In genomic region chr10:111977584-111977983, GRCm38 (mm10) we compare ENCODE assay signal across 8 mouse cellular contexts. TPM values are rescaled to one million over a fixed set of nuclear protein-coding genes. Genes with fewer than 3 reads are reported as not detected.
DNase-seq lines count a peak whose midpoint lies in the region; TF ChIP-seq lines count a peak whose summit lies in the region.
"Had no signal": no experiment of that assay in that cellular context is flagged by ENCODE, and none has a peak within 500 bp of the region (broad histone marks: within the 10 kb centered on the region; RNA-seq: fewer than 3 reads in every experiment).

No protein-coding gene starts in this region.

- H3K27ac ChIP-seq in CH12.LX (ENCODE audit: insufficient read depth, low read depth): no peak overlapping the region
- H3K27ac ChIP-seq: limb, embryonic 12.5 days had no signal

- peak; percentile 92 for TF ChIP-seq RAD21 in CH12.LX (IDR thresholded peaks at IDR 0.05; ENCODE audit: low read depth, low read length)

- DNase-seq in CH12.LX (ENCODE audit: extremely low read depth): peak; percentile 84
- DNase-seq in c-Kit-positive CD71-positive TER-119-negative erythroid progenitor cells, embryonic 14.5 days (ENCODE audit: low read depth): peak; percentile 66
- peak; percentile 15 to 63 for DNase-seq in frontal cortex, postnatal 14 days (ENCODE audit: low spot score in 2 of 2)
- peak; percentile 23 for DNase-seq in layer of hippocampus, adult 9-11 months
- DNase-seq in lung, postnatal 36 days: peak; percentile 75
- DNase-seq in skeletal muscle tissue, adult 2 months (ENCODE audit: low read depth, low spot score): peak; percentile 18

- peaks cover 73% of the 10 kb centered on the region for H3K79me3 ChIP-seq in C2C12 (ENCODE audit: low read depth)

- H3K36me3 ChIP-seq in C2C12 (ENCODE audit: control insufficient read depth, insufficient read depth) (peaks cover 71% of the 10 kb centered on the region), CH12.LX (replicated peaks in 1 of 2; ENCODE audit: control insufficient read depth in 1 of 2, insufficient read depth in 1 of 2, low read length in 1 of 2) (peaks cover 54 to 72% of the 10 kb centered on the region in 2 experiments)

- no peak overlapping the region for H3K4me2 ChIP-seq in CH12.LX (ENCODE audit: insufficient read depth, low read depth, poor library complexity, severe bottlenecking)
- H3K4me2 ChIP-seq: limb, embryonic 12.5 days had no signal

- peak; percentile 71 for TF ChIP-seq CTCF in C2C12 (IDR thresholded peaks at IDR 0.05; ENCODE audit: control insufficient read depth, insufficient read depth, insufficient read length)
- peak; percentile 90 to 98 for TF ChIP-seq CTCF in CH12.LX (conservative IDR thresholded peaks at IDR 0.05 in 1 of 2, IDR thresholded peaks at IDR 0.05 in 1 of 2; ENCODE audit: low read depth in 2 of 2, low read length in 2 of 2)

- in situ Hi-C loops in CH12.LX (cut with MboI; ENCODE audit: low pct_ligation_motif_present, low pct_unique_long_range_greater_than_20kb, low sequenced_read_pairs): loop anchor here (10.0 kb wide), 1 partner anchor 127 kb away; no protein-coding TSS in a partner anchor

- H3K4me1 ChIP-seq in CH12.LX (ENCODE audit: control insufficient read depth in 1 of 2, insufficient read depth in 2 of 2): peaks cover 0 to 34% of the 10 kb centered on the region in 2 experiments; a peak in 2 of 4 replicates

- no peak for TF ChIP-seq POLR2A in CH12.LX (IDR thresholded peaks at IDR 0.05; ENCODE audit: low read depth, low read length)

- H3K27me3 ChIP-seq in C2C12 (ENCODE audit: control insufficient read depth, insufficient read depth, insufficient read length): no peaks in the 10 kb centered on the region
- H3K27me3 ChIP-seq in CH12.LX (replicated peaks): no peaks in the 10 kb centered on the region
- H3K27me3 ChIP-seq: limb, embryonic 12.5 days had no signal

- no peaks in the 10 kb centered on the region for H3K9me3 ChIP-seq in CH12.LX (replicated peaks; ENCODE audit: low read length)
- H3K9me3 ChIP-seq: limb, embryonic 12.5 days had no signal

- dilution Hi-C loops in CH12.LX (cut with MboI; ENCODE audit: extremely low pct_ligation_motif_present, extremely low pct_unique_long_range_greater_than_20kb, low sequenced_read_pairs): no loop called here

- no peak overlapping the region for H3K9ac ChIP-seq in CH12.LX (ENCODE audit: insufficient read depth, low read depth)
- H3K9ac ChIP-seq: limb, embryonic 12.5 days had no signal

- TF ChIP-seq EP300 in CH12.LX (IDR thresholded peaks at IDR 0.05; ENCODE audit: low read length): no peak

- peaks cover 90% of the 10 kb centered on the region for H3K79me2 ChIP-seq in C2C12 (ENCODE audit: control insufficient read depth, insufficient read depth)
- H3K79me2 ChIP-seq in CH12.LX (replicated peaks; ENCODE audit: control insufficient read depth, extremely low read depth, insufficient read depth, poor library complexity, severe bottlenecking): peaks cover 55% of the 10 kb centered on the region

- H3K4me3 ChIP-seq in C2C12 (ENCODE audit: insufficient read depth, poor library complexity, severe bottlenecking) (no peak overlapping the region), CH12.LX (replicated peaks in 1 of 3; ENCODE audit: low read depth in 2 of 3, low read length in 2 of 3, poor library complexity in 1 of 3) (no peak overlapping the region)
- H3K4me3 ChIP-seq: limb, embryonic 12.5 days had no signal

- no peak overlapping the region for H3ac ChIP-seq in C2C12 (ENCODE audit: control insufficient read depth, insufficient read length, low read depth)

TF ChIP-seq in C2C12, 6 proteins besides CTCF, POLR2A, EP300 and RAD21:
- TF ChIP-seq CEBPB (IDR thresholded peaks at IDR 0.05; ENCODE audit: low read depth) (no peak), MYOD1 (IDR thresholded peaks at IDR 0.05; ENCODE audit: control insufficient read depth, insufficient read length, low read depth) (no peak), MYOG (IDR thresholded peaks at IDR 0.05; ENCODE audit: control insufficient read depth, extremely low read depth, insufficient read length) (no peak), USF1 (IDR thresholded peaks at IDR 0.05; ENCODE audit: low read depth) (no peak), MAX (IDR thresholded peaks at IDR 0.05) (no peak), FOSL1 (IDR thresholded peaks at IDR 0.05; ENCODE audit: insufficient read depth, low read length, poor library complexity, severe bottlenecking) (no peak)

TF ChIP-seq in CH12.LX, 34 proteins besides CTCF, POLR2A, EP300 and RAD21:
- TF ChIP-seq SMC3 (IDR thresholded peaks at IDR 0.05; ENCODE audit: low read depth, low read length) (peak; percentile 94), ZC3H11A (IDR thresholded peaks at IDR 0.05; ENCODE audit: low read depth, low read length) (peak; percentile 82), UBTF (IDR thresholded peaks at IDR 0.05; ENCODE audit: low read depth, low read length) (no peak), IRF4 (IDR thresholded peaks at IDR 0.05; ENCODE audit: low read depth, low read length) (peak; percentile 47; the same call in 1 of the 2 replicates), MAX (IDR thresholded peaks at IDR 0.05; ENCODE audit: low read length) (no peak), MEF2A (IDR thresholded peaks at IDR 0.05; ENCODE audit: borderline replicate concordance, low read depth, low read length) (0 out of 2 replicates have a peak, but pooled peaks have one; percentile 15), ZNF384 (IDR thresholded peaks at IDR 0.05; ENCODE audit: low read depth, low read length) (peak; percentile 74)

RNA-seq across cellular contexts. Expression of gene Krr1, which starts 5.1 kb away (rescaled TPM):
- 10.2 TPM for polyA plus RNA-seq in C2C12 (2012; fragmentation: generic; extraction: Trizol)
- total RNA-seq in CH12.LX (2012; rRNA removed): 56.9 and 72.5 TPM in 2 replicates
- 108 and 124 TPM in 2 replicates for total RNA-seq in CH12.LX (2014; rRNA removed)
- 58.7 and 68.7 TPM in 2 replicates for polyA plus RNA-seq in CH12.LX (2012; ENCODE audit: insufficient read length, low read depth)

RNA-seq across cellular contexts. Expression of gene Glipr1, which starts 24.8 kb away (rescaled TPM):
- polyA plus RNA-seq in C2C12 (2012; fragmentation: generic; extraction: Trizol) (10.3 TPM), CH12.LX (2012; ENCODE audit: insufficient read length, low read depth) (471 and 472 TPM in 2 replicates)
- total RNA-seq in CH12.LX (2012; rRNA removed) (341 and 362 TPM in 2 replicates), CH12.LX (2014; rRNA removed) (907 and 1,004 TPM in 2 replicates)

Comparison
In these comparisons a context has a peak if more than half of its experiments do, and no peak if none do; other contexts are left out.
1. DNase-seq: peak in every context shown above with its lines; median percentile 84 in CH12.LX; 75 in lung, postnatal 36 days; 66 in c-Kit-positive CD71-positive TER-119-negative erythroid progenitor cells, embryonic 14.5 days; 39 in frontal cortex, postnatal 14 days; 23 in layer of hippocampus, adult 9-11 months; 18 in skeletal muscle tissue, adult 2 months.
2. RNA of gene Glipr1, which starts 24.8 kb away (polyA plus RNA-seq): 471 to 472 TPM in CH12.LX; 10.3 TPM in C2C12 (single experiment); every median in the first group is over 10 times any median in the second.